Mouse (Mus musculus) erythroid progenitor cell, adult 5-6 weeks (primary cell): ENCODE measurements around the gene Ssx9. TPM values are rescaled to one million over a fixed set of nuclear protein-coding genes. Genes with fewer than 3 reads are reported as not detected.
"Not testable (repeated sequence)": the region's sequence is repeated elsewhere in the genome, so short reads cannot be mapped to it uniquely, and the experiment has no call there.

Source experiments
- ATAC-seq: replicated peaks from 2 replicates; pipeline ENCODE4 v1.8.0; 2016; ENCODE audit warnings: moderate number of reproducible peaks, mild to moderate bottlenecking, moderate TSS enrichment, inconsistent platforms; ENCODE audit not compliant: poor library complexity, low FRiP score, severe bottlenecking
- total RNA-seq, 2 experiments: library from RNA; stranded (forward) in 1 of 2; stranded (reverse) in 1 of 2; fragments of 150-400 nt in 1 of 2; fragments of 186-747, 209-891 nt in 1 of 2; gene quantifications; 2 replicates each; pipeline versions ENCODE4 v1.2.3 to v1.2.4; 2015 to 2017; ENCODE audit warnings: low replicate concordance in 2 of 2

Ssx9 gene
- not detected in 2 replicates for total RNA-seq (2015; ENCODE audit: low replicate concordance)
- not detected in 2 replicates for total RNA-seq (2017; ENCODE audit: low replicate concordance)

GRCm38 (mm10) chrX:8748132-8748531, at the start of gene Ssx9:
Gene Ssx9 (plus strand): TSS chrX:8748432.
- not testable (repeated sequence) for ATAC-seq

- ATAC-seq, result no peak
Measured at GRCm38 (mm10) chrX:8732907-8733306, 15.3 kb upstream of the Ssx9 start.

DNA sequence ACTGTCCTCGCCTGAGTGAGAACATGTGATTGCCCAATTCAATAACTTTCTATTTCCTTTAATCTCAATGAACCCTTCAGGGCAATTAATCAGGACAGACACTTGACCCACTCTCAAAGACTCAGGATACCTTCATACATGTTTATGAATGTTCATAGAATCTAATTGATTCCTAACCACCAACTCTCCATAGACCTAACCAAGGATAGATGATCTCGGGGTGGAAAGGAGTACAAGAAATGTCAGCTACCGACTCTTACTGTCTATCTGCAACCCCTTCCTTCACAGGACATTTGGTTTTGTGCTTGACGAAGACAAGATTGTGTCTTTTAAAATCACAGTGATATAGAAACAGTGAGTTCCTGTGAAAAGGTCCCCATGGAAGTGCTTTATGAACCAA, 55.2 kb downstream of the Ssx9 start, which contains the start of gene Ssxb5:
TSS of gene Ssxb5 (plus strand) at position 301 of the 400 bp plus-strand sequence.
- not testable (repeated sequence) for ATAC-seq

Other genes with a start within 250 kb of the Ssx9 start
- not detected in 2 replicates for gene Gm14459, start 223.5 kb upstream of the Ssx9 start, total RNA-seq (2015; ENCODE audit: low replicate concordance)
- not detected in 2 replicates for gene Gm14459, start 223.5 kb upstream of the Ssx9 start, total RNA-seq (2017; ENCODE audit: low replicate concordance)
- not detected in 2 replicates for gene Ssxb6, start 200.2 kb upstream of the Ssx9 start, total RNA-seq (2015; ENCODE audit: low replicate concordance)
- gene Ssxb6, start 200.2 kb upstream of the Ssx9 start, total RNA-seq (2017; ENCODE audit: low replicate concordance), result not detected in 2 replicates
- gene Ssxb3, start 156.6 kb upstream of the Ssx9 start, total RNA-seq (2015; ENCODE audit: low replicate concordance), result not detected in 2 replicates
- not detected in 2 replicates for gene Ssxb3, start 156.6 kb upstream of the Ssx9 start, total RNA-seq (2017; ENCODE audit: low replicate concordance)
- not detected in 2 replicates for gene Ssxb8, start 57.6 kb upstream of the Ssx9 start, total RNA-seq (2015; ENCODE audit: low replicate concordance)
- not detected in 2 replicates for gene Ssxb8, start 57.6 kb upstream of the Ssx9 start, total RNA-seq (2017; ENCODE audit: low replicate concordance)
- not detected in 2 replicates for gene Ssxb5, start 55.3 kb downstream of the Ssx9 start, total RNA-seq (2015; ENCODE audit: low replicate concordance)
- gene Ssxb5, start 55.3 kb downstream of the Ssx9 start, total RNA-seq (2017; ENCODE audit: low replicate concordance), result not detected in 2 replicates
- not detected in 2 replicates for gene Gm6592, start 95.6 kb downstream of the Ssx9 start, total RNA-seq (2015; ENCODE audit: low replicate concordance)
- gene Gm6592, start 95.6 kb downstream of the Ssx9 start, total RNA-seq (2017; ENCODE audit: low replicate concordance), result not detected in 2 replicates
- gene Gm5751, start 125.8 kb downstream of the Ssx9 start, total RNA-seq (2015; ENCODE audit: low replicate concordance), result not detected in 2 replicates
- gene Gm5751, start 125.8 kb downstream of the Ssx9 start, total RNA-seq (2017; ENCODE audit: low replicate concordance), result not detected in 2 replicates
- not detected in 2 replicates for gene B630019K06Rik, start 143.9 kb downstream of the Ssx9 start, total RNA-seq (2015; ENCODE audit: low replicate concordance)
- gene B630019K06Rik, start 143.9 kb downstream of the Ssx9 start, total RNA-seq (2017; ENCODE audit: low replicate concordance), result not detected in 2 replicates
- not detected in 2 replicates for gene Fthl17b, start 214.5 kb downstream of the Ssx9 start, total RNA-seq (2015; ENCODE audit: low replicate concordance)
- not detected in 2 replicates for gene Fthl17b, start 214.5 kb downstream of the Ssx9 start, total RNA-seq (2017; ENCODE audit: low replicate concordance)
- not detected in 2 replicates for gene Fthl17c, start 228.1 kb downstream of the Ssx9 start, total RNA-seq (2015; ENCODE audit: low replicate concordance)
- not detected in 2 replicates for gene Fthl17c, start 228.1 kb downstream of the Ssx9 start, total RNA-seq (2017; ENCODE audit: low replicate concordance)
- gene Fthl17d, start 238.3 kb downstream of the Ssx9 start, total RNA-seq (2015; ENCODE audit: low replicate concordance), result not detected in 2 replicates
- not detected in 2 replicates for gene Fthl17d, start 238.3 kb downstream of the Ssx9 start, total RNA-seq (2017; ENCODE audit: low replicate concordance)